Mouse (Mus musculus) bone marrow, adult 2 months (tissue): ENCODE results near the gene Rims3.

Experiments
- CTCF ChIP-seq: fragments of 200-500 bp; IDR thresholded peaks from 2 replicates; pipeline ENCODE4 v1.5.1; 2011; ENCODE audit warnings: low read length, control low read depth; ENCODE audit not compliant: control insufficient read depth, insufficient read depth
- POLR2A ChIP-seq: fragments of 200-500 bp; IDR thresholded peaks from 2 replicates; pipeline ENCODE4 v1.6.1; 2011; ENCODE audit warnings: low read depth, mild to moderate bottlenecking, control low read depth, low read length, borderline replicate concordance; ENCODE audit not compliant: control insufficient read depth

DNA sequence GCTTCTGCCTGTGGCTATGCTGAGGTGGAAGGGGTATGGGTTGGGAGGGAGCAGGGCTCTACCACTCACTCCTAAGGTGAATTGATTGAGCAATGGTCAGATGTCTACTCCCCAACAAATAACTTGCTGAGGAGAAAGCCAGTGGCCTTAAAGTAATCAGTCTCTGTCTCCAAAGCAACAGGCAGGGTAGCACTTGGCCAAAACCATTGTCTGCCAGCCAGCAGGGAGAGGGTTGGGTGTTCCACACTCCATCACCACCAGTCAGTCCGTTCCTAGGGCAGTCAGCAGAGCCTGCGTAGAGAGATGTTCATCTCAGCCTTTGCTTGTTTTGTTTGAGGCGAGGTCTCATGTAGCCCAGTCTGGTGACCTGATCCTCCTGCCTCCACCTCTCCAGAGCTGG is 21.3 kb downstream of the Rims3 start:
- TF ChIP-seq CTCF = no peak
- no peak for TF ChIP-seq POLR2A
